Mouse (Mus musculus): ENCODE measurements around the gene Josd2. TPM values are rescaled to one million over a fixed set of nuclear protein-coding genes. Genes with fewer than 3 reads are reported as not detected.

The Josd2 gene
- total and polyA plus RNA-seq, 3 experiments, result 33.9 to 57.7 (median 54.8) TPM

DNA sequence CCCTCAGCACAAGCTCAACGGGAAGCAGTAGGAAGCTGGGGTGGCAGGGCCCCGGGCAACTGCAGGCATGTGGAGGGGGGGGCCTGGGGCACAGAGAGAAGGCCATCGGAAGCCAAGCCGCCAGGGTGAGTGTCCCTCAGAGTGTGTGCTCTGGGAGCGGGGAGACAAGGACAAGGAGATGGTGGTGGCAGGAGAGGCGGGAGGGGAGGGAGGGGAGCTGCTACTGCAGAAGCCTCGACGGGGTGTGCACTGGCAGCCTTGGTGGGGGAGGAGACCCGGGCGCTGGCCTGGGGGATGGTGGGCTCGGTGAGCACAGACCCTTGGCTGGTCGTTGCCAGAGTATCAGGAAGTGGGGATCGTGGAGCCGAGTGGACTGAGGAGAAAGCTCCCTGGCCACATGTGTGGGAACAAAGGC lies 25.4 kb upstream of the Josd2 start:
- H3K4me2 ChIP-seq (ENCODE audit: insufficient read depth, low read depth, poor library complexity, severe bottlenecking), result no peak overlapping the region; the same call in 1 of the 2 replicates
- in situ Hi-C loops (cut with MboI; ENCODE audit: low pct_ligation_motif_present, low pct_unique_long_range_greater_than_20kb, low sequenced_read_pairs) (no loop called here), dilution Hi-C loops (cut with MboI; ENCODE audit: extremely low pct_ligation_motif_present, extremely low pct_unique_long_range_greater_than_20kb, low sequenced_read_pairs) (no loop called here)
- H3K9me3 ChIP-seq (replicated peaks; ENCODE audit: low read length), result no peaks in the 10 kb centered on the region
- no peak for DNase-seq (ENCODE audit: extremely low read depth)
- no peaks in the 10 kb centered on the region for H3K36me3 ChIP-seq (replicated peaks in 1 of 2; ENCODE audit: control insufficient read depth in 1 of 2, insufficient read depth in 1 of 2, low read length in 1 of 2)
- no peak overlapping the region for H3K9ac ChIP-seq (ENCODE audit: insufficient read depth, low read depth)
- H3K79me2 ChIP-seq (replicated peaks; ENCODE audit: control insufficient read depth, extremely low read depth, insufficient read depth, poor library complexity, severe bottlenecking), result no peaks in the 10 kb centered on the region
- no peak for TF ChIP-seq RCOR1 (conservative IDR thresholded peaks at IDR 0.05; ENCODE audit: low read depth, low read length)
- H3K27me3 ChIP-seq (replicated peaks), result peaks cover 93% of the 10 kb centered on the region
- H3K27ac ChIP-seq (ENCODE audit: insufficient read depth, low read depth), result no peak overlapping the region
- no peak overlapping the region for H3K4me3 ChIP-seq (replicated peaks in 1 of 3; ENCODE audit: low read depth in 2 of 3, low read length in 2 of 3, poor library complexity in 1 of 3)
- H3K4me1 ChIP-seq (ENCODE audit: control insufficient read depth in 1 of 2, insufficient read depth in 2 of 2), result no peaks in the 10 kb centered on the region

DNA sequence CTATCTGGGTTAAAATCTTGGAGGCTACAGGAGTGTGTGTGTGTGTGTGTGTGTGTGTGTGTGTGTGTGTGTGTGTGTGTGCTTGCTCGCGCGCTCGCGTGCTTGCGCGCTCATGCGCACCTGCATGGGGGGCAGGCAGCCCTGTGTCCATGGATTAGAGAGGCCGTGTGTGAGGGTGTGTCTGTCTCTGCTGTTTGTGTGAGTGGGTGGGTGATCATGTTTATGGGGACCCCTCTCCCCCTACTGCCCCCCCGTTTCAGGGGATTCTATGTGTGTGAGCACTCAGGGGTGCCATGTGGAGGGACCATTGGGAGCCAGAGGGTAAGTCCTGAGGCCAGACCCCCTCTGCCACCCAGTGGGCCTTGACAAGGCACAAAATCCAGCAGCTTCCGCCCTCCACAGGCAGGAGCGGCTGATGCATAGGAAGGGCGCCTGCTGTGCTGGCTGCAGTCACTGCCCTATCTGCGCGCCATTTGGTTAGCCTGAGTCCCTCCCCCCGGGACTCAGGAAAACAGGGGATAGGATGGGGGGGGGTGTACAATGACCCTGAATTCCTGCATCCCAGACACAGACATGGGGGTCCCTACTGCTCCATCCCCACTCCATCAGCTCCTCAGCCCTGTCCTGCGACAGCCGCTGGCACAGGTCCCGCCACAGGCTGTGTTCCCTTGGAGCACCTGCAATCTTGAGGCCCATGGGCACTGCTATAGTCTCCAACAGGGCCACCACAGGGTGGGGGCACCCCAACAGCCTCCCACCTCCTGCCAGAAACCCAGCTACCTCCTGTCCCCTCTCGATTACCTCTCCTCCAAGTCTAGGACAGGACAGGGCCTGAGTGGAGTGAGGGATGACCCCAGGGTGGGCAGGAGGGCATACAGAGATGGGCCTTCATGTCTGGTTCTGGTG lies 24.3 kb upstream of the Josd2 start:
- Histone ChIP-seq H3K4me1 (ENCODE audit: control insufficient read depth in 1 of 2, insufficient read depth in 2 of 2) (no peaks in the 10 kb centered on the region), H3K4me2 (ENCODE audit: insufficient read depth, low read depth, poor library complexity, severe bottlenecking) (no peak overlapping the region), H3K9me3 (replicated peaks; ENCODE audit: low read length) (no peaks in the 10 kb centered on the region), H3K4me3 (replicated peaks in 1 of 3; ENCODE audit: low read depth in 2 of 3, low read length in 2 of 3, poor library complexity in 1 of 3) (no peak overlapping the region), H3K9ac (ENCODE audit: insufficient read depth, low read depth) (no peak overlapping the region), H3K36me3 (replicated peaks in 1 of 2; ENCODE audit: control insufficient read depth in 1 of 2, insufficient read depth in 1 of 2, low read length in 1 of 2) (no peaks in the 10 kb centered on the region), H3K27me3 (replicated peaks) (peaks cover 92% of the 10 kb centered on the region), H3K79me2 (replicated peaks; ENCODE audit: control insufficient read depth, extremely low read depth, insufficient read depth, poor library complexity, severe bottlenecking) (no peaks in the 10 kb centered on the region), H3K27ac (ENCODE audit: insufficient read depth, low read depth) (no peak overlapping the region)
- no peak for DNase-seq (ENCODE audit: extremely low read depth)
- dilution Hi-C loops (cut with MboI; ENCODE audit: extremely low pct_ligation_motif_present, extremely low pct_unique_long_range_greater_than_20kb, low sequenced_read_pairs) (no loop called here), in situ Hi-C loops (cut with MboI; ENCODE audit: low pct_ligation_motif_present, low pct_unique_long_range_greater_than_20kb, low sequenced_read_pairs) (no loop called here)
- TF ChIP-seq CHD2 (IDR thresholded peaks at IDR 0.05; ENCODE audit: low read length) (no peak), E2F4 (IDR thresholded peaks at IDR 0.05; ENCODE audit: insufficient replicate concordance, low read depth, low read length) (no peak), MAX (IDR thresholded peaks at IDR 0.05; ENCODE audit: low read length) (no peak), CHD1 (IDR thresholded peaks at IDR 0.05; ENCODE audit: low read depth, low read length) (no peak), JUND (conservative IDR thresholded peaks at IDR 0.05; ENCODE audit: low read depth, low read length) (no peak), POLR2A (IDR thresholded peaks at IDR 0.05; ENCODE audit: low read depth, low read length) (no peak), TCF12 (IDR thresholded peaks at IDR 0.05; ENCODE audit: low read depth, low read length) (no peak), USF1 (IDR thresholded peaks at IDR 0.05; ENCODE audit: low read depth, low read length) (no peak), ZMIZ1 (IDR thresholded peaks at IDR 0.05; ENCODE audit: low read depth, low read length) (no peak), RCOR1 (conservative IDR thresholded peaks at IDR 0.05; ENCODE audit: low read depth, low read length) (no peak), GABPA (IDR thresholded peaks at IDR 0.05; ENCODE audit: insufficient replicate concordance, low read depth, low read length) (no peak), IRF4 (IDR thresholded peaks at IDR 0.05; ENCODE audit: low read depth, low read length) (no peak), SMC3 (IDR thresholded peaks at IDR 0.05; ENCODE audit: low read depth, low read length) (no peak), HCFC1 (IDR thresholded peaks at IDR 0.05; ENCODE audit: low read depth, low read length) (no peak), KAT2A (IDR thresholded peaks at IDR 0.05; ENCODE audit: insufficient replicate concordance, low read length) (no peak), ZNF384 (IDR thresholded peaks at IDR 0.05; ENCODE audit: low read depth, low read length) (no peak), NRF1 (IDR thresholded peaks at IDR 0.05; ENCODE audit: low read depth, low read length) (no peak)

All from CH12.LX (cell line).